Mouse (Mus musculus): Measurements from ENCODE around the gene Siglech. TPM values are rescaled to one million over a fixed set of nuclear protein-coding genes. Genes with fewer than 3 reads are reported as not detected.

Gene Siglech
- polyA plus RNA-seq (2017; shearing (Covaris generic)): 0.71 TPM

DNA sequence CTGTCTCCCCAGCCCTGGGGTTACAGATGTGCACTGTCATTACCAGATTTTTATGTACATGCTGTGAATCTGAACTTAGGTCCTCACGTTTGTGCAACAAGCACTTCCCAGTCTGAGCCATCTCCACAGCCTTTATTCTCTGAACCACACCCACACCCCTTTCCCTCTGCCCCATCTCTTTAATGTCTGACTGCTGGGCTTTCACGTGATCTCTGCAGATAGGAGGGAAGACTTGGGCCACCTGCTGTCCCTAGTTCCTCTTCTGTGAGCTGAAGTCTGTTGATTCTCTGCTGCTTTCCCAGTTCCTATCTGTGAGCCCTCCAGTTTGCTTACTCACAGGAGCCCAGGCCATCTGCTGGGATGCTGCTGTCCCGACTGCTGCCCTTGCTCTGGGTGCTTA lies at the start of gene Siglech:
TSS of gene Siglech (plus strand) at position 253 of the 400 bp plus-strand sequence.

DNA sequence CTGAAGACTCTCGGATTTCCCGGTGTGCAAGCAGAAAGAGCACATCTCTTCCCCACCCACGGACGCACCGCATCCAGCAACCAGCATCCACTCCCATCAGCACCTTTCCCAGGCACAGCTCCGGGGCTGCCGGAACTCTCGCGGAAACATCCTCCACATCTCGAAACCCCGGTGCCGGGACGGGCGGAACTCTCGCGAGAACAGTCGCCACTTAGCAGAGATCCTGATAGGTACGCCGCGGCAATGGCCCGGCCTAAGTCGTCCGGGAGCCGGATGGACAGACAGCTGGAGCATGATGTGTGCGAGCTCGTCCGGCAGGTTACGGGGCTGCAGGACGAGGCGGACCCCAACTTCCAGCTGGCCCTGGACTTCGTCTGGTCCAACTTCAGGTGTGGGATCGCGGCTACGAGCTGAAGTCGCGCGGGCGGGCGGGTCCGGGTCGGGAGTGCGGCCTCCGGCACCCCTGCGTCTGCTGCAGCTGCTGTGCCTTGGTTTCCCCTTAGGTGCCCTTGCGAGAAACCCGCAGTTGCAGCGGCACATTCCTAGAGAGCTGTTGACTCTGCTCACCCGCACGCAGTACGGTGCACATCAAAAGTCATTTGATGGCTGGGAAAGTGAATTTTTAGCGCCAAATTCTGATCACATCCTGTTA lies 26.1 kb downstream of the Siglech start, which contains the start of gene Tubgcp5:
TSS of gene Tubgcp5 (plus strand) at position 203 of the 652 bp plus-strand sequence.

Other genes with a start within 250 kb of the Siglech start
- 24.3 TPM for gene Tubgcp5, start 26.0 kb downstream of the Siglech start, polyA plus RNA-seq (2017; shearing (Covaris generic))
- gene Cyfip1, start 73.6 kb downstream of the Siglech start, polyA plus RNA-seq (2017; shearing (Covaris generic)): 30.6 TPM
- 38.1 TPM for gene Nipa2, start 194.3 kb downstream of the Siglech start, polyA plus RNA-seq (2017; shearing (Covaris generic))